Mouse (Mus musculus): Measurements from ENCODE around the gene H2-Aa. TPM values are rescaled to one million over a fixed set of nuclear protein-coding genes. Genes with fewer than 3 reads are reported as not detected.
A peak's percentile ranks its signal among the peaks of the same experiment; 100 is the strongest.

Gene H2-Aa
- total and polyA plus RNA-seq, 2 experiments from 2014 or later: 1.7 TPM; not detected in 1

- WGBS: 65% methylated on average over 4 of the region's 4 CpGs
- no peaks in the 10 kb centered on the region for H3K27me3 ChIP-seq (ENCODE audit: control insufficient read depth, insufficient read depth, low read length)
- no peaks in the 10 kb centered on the region for H3K36me3 ChIP-seq (replicated peaks; ENCODE audit: control insufficient read depth, insufficient read depth, low read length)
- TF ChIP-seq CTCF (IDR thresholded peaks at IDR 0.05; ENCODE audit: low read depth): no peak
- TF ChIP-seq EP300 (IDR thresholded peaks at IDR 0.05; ENCODE audit: low read depth): no peak
- H3K9ac ChIP-seq (replicated peaks; ENCODE audit: low read depth, low read length): no peak overlapping the region
- DNase-seq (ENCODE audit: low spot score) (no peak), ATAC-seq (ENCODE audit: insufficient read depth, low read depth) (no peak)
- H3K4me2 ChIP-seq (ENCODE audit: low read depth, low read length): no peak overlapping the region
- H3K4me3 ChIP-seq (ENCODE audit: low read depth, low read length): no peak overlapping the region
- no peak overlapping the region for H3K27ac ChIP-seq (ENCODE audit: low read depth)
- H3K4me1 ChIP-seq (ENCODE audit: control insufficient read depth, insufficient read depth): no peaks in the 10 kb centered on the region
- peaks cover 6% of the 10 kb centered on the region; the same call in 1 of the 2 replicates for H3K9me3 ChIP-seq (replicated peaks; ENCODE audit: control insufficient read depth, low read length)
Observed at GRCm38 (mm10) chr17:34244656-34245055, 43.0 kb downstream of the H2-Aa start.

GRCm38 (mm10) chr17:34240916-34241315, 46.7 kb downstream of the H2-Aa start:
- WGBS: 74% methylated on average over 6 of the region's 6 CpGs
- Histone ChIP-seq H3K4me2 (ENCODE audit: low read depth, low read length) (no peak overlapping the region), H3K36me3 (replicated peaks; ENCODE audit: control insufficient read depth, insufficient read depth, low read length) (no peaks in the 10 kb centered on the region), H3K27ac (ENCODE audit: low read depth) (no peak overlapping the region), H3K4me1 (ENCODE audit: control insufficient read depth, insufficient read depth) (no peaks in the 10 kb centered on the region), H3K4me3 (ENCODE audit: low read depth, low read length) (no peak overlapping the region), H3K27me3 (ENCODE audit: control insufficient read depth, insufficient read depth, low read length) (no peaks in the 10 kb centered on the region), H3K9ac (replicated peaks; ENCODE audit: low read depth, low read length) (no peak overlapping the region), H3K9me3 (replicated peaks; ENCODE audit: control insufficient read depth, low read length) (peaks cover 6% of the 10 kb centered on the region; the same call in 1 of the 2 replicates)
- no peak for TF ChIP-seq CTCF (IDR thresholded peaks at IDR 0.05; ENCODE audit: low read depth)
- no peak for TF ChIP-seq EP300 (IDR thresholded peaks at IDR 0.05; ENCODE audit: low read depth)
- no peak for ATAC-seq (ENCODE audit: insufficient read depth, low read depth)
- DNase-seq (ENCODE audit: low spot score): no peak

GRCm38 (mm10) chr17:34240366-34240765, 47.3 kb downstream of the H2-Aa start:
- 39% methylated on average over 3 of the region's 3 CpGs for WGBS
- no peak overlapping the region for H3K4me3 ChIP-seq (ENCODE audit: low read depth, low read length)
- DNase-seq (ENCODE audit: low spot score) (no peak), ATAC-seq (ENCODE audit: insufficient read depth, low read depth) (no peak)
- H3K27me3 ChIP-seq (ENCODE audit: control insufficient read depth, insufficient read depth, low read length): no peaks in the 10 kb centered on the region
- no peaks in the 10 kb centered on the region for H3K36me3 ChIP-seq (replicated peaks; ENCODE audit: control insufficient read depth, insufficient read depth, low read length)
- peaks cover 6% of the 10 kb centered on the region; the same call in 1 of the 2 replicates for H3K9me3 ChIP-seq (replicated peaks; ENCODE audit: control insufficient read depth, low read length)
- H3K4me1 ChIP-seq (ENCODE audit: control insufficient read depth, insufficient read depth): no peaks in the 10 kb centered on the region
- H3K27ac ChIP-seq (ENCODE audit: low read depth): 0 out of 2 replicates have a peak overlapping the region, but pooled peaks have one; percentile 71
- H3K4me2 ChIP-seq (ENCODE audit: low read depth, low read length): no peak overlapping the region
- no peak for TF ChIP-seq CTCF (IDR thresholded peaks at IDR 0.05; ENCODE audit: low read depth)
- TF ChIP-seq EP300 (IDR thresholded peaks at IDR 0.05; ENCODE audit: low read depth): no peak
- H3K9ac ChIP-seq (replicated peaks; ENCODE audit: low read depth, low read length): no peak overlapping the region

- H3K27ac ChIP-seq (ENCODE audit: low read depth): peak overlapping the region; percentile 71
- TF ChIP-seq CTCF (IDR thresholded peaks at IDR 0.05; ENCODE audit: low read depth): no peak
- TF ChIP-seq EP300 (IDR thresholded peaks at IDR 0.05; ENCODE audit: low read depth): no peak
- WGBS: 50% methylated on average over 10 of the region's 10 CpGs
- H3K9me3 ChIP-seq (replicated peaks; ENCODE audit: control insufficient read depth, low read length): peaks cover 6% of the 10 kb centered on the region; the same call in 1 of the 2 replicates
- no peaks in the 10 kb centered on the region for H3K36me3 ChIP-seq (replicated peaks; ENCODE audit: control insufficient read depth, insufficient read depth, low read length)
- no peak for ATAC-seq (ENCODE audit: insufficient read depth, low read depth)
- no peak overlapping the region for H3K4me3 ChIP-seq (ENCODE audit: low read depth, low read length)
- H3K9ac ChIP-seq (replicated peaks; ENCODE audit: low read depth, low read length): no peak overlapping the region
- DNase-seq (ENCODE audit: low spot score): no peak
- H3K4me1 ChIP-seq (ENCODE audit: control insufficient read depth, insufficient read depth): no peaks in the 10 kb centered on the region
- peak overlapping the region; percentile 1; the same call in 1 of the 2 replicates for H3K4me2 ChIP-seq (ENCODE audit: low read depth, low read length)
- H3K27me3 ChIP-seq (ENCODE audit: control insufficient read depth, insufficient read depth, low read length): no peaks in the 10 kb centered on the region
Observed at GRCm38 (mm10) chr17:34239601-34240041, 48.0 kb downstream of the H2-Aa start.

GRCm38 (mm10) chr17:34238706-34239105, 48.9 kb downstream of the H2-Aa start, which contains the start of gene H2-Ob:
Gene H2-Ob, plus strand, starts transcription at chr17:34238903.
- Histone ChIP-seq H3K27me3 (ENCODE audit: control insufficient read depth, insufficient read depth, low read length) (no peaks in the 10 kb centered on the region), H3K4me2 (ENCODE audit: low read depth, low read length) (peak within 1 kb of the TSS; percentile 1; the same call in 1 of the 2 replicates), H3K27ac (ENCODE audit: low read depth) (peak within 1 kb of the TSS; percentile 71), H3K36me3 (replicated peaks; ENCODE audit: control insufficient read depth, insufficient read depth, low read length) (no peaks in the 10 kb centered on the region), H3K9me3 (replicated peaks; ENCODE audit: control insufficient read depth, low read length) (peaks cover 6% of the 10 kb centered on the region; the same call in 1 of the 2 replicates), H3K9ac (replicated peaks; ENCODE audit: low read depth, low read length) (no peak within 1 kb of the TSS), H3K4me1 (ENCODE audit: control insufficient read depth, insufficient read depth) (no peaks in the 10 kb centered on the region), H3K4me3 (ENCODE audit: low read depth, low read length) (no peak within 1 kb of the TSS)
- ATAC-seq (ENCODE audit: insufficient read depth, low read depth): no peak
- no peak for TF ChIP-seq EP300 (IDR thresholded peaks at IDR 0.05; ENCODE audit: low read depth)
- no peak for TF ChIP-seq CTCF (IDR thresholded peaks at IDR 0.05; ENCODE audit: low read depth)
- WGBS: 50% methylated on average over 3 of the region's 3 CpGs
- DNase-seq (ENCODE audit: low spot score): peak; percentile 40

GRCm38 (mm10) chr17:34237741-34238140, 49.9 kb downstream of the H2-Aa start:
- no peaks in the 10 kb centered on the region for H3K36me3 ChIP-seq (replicated peaks; ENCODE audit: control insufficient read depth, insufficient read depth, low read length)
- ATAC-seq (ENCODE audit: insufficient read depth, low read depth) (no peak), DNase-seq (ENCODE audit: low spot score) (no peak)
- H3K9me3 ChIP-seq (replicated peaks; ENCODE audit: control insufficient read depth, low read length): peaks cover 6% of the 10 kb centered on the region; the same call in 1 of the 2 replicates
- 78% methylated on average over 3 of the region's 3 CpGs for WGBS
- H3K27me3 ChIP-seq (ENCODE audit: control insufficient read depth, insufficient read depth, low read length): no peaks in the 10 kb centered on the region
- no peak overlapping the region for H3K9ac ChIP-seq (replicated peaks; ENCODE audit: low read depth, low read length)
- H3K4me2 ChIP-seq (ENCODE audit: low read depth, low read length): no peak overlapping the region
- no peaks in the 10 kb centered on the region for H3K4me1 ChIP-seq (ENCODE audit: control insufficient read depth, insufficient read depth)
- H3K27ac ChIP-seq (ENCODE audit: low read depth): no peak overlapping the region
- TF ChIP-seq CTCF (IDR thresholded peaks at IDR 0.05; ENCODE audit: low read depth) (no peak), EP300 (IDR thresholded peaks at IDR 0.05; ENCODE audit: low read depth) (no peak)
- H3K4me3 ChIP-seq (ENCODE audit: low read depth, low read length): no peak overlapping the region

Data from heart, postnatal 0 days (tissue).